Mouse (Mus musculus) liver, embryonic 13.5 days (tissue): ENCODE results near the gene Pdpk1. TPM values are rescaled to one million over a fixed set of nuclear protein-coding genes. Genes with fewer than 3 reads are reported as not detected.

Experiments
- ATAC-seq: fragments of 200-750 bp; cut with Nextera tagmentation; 2 replicates; pipeline ENCODE4 v1.8.0; 2017; ENCODE audit warnings: low read depth, mild to moderate bottlenecking, moderate number of reproducible peaks, moderate library complexity
- DNase-seq: peaks from one replicate; pipeline ENCODE4 v3.0.0; 2022
- H3K27ac ChIP-seq: fragments of 300-500 bp; sonication (generic); 2 replicates; pipeline ENCODE4 v1.5.1; 2015; ENCODE audit warnings: moderate library complexity, mild to moderate bottlenecking, inconsistent platforms
- H3K27me3 ChIP-seq: fragments of 300-500 bp; sonication (generic); 2 replicates; pipeline ENCODE4 v1.6.1; 2015; ENCODE audit warnings: mild to moderate bottlenecking, inconsistent platforms
- H3K36me3 ChIP-seq: fragments of 300-500 bp; sonication (generic); 2 replicates; pipeline ENCODE4 v1.6.1; 2015; ENCODE audit warnings: mild to moderate bottlenecking, inconsistent platforms
- H3K4me1 ChIP-seq: fragments of 300-500 bp; sonication (generic); replicated peaks from 2 replicates; pipeline ENCODE4 v1.6.1; 2015; ENCODE audit warnings: inconsistent platforms
- H3K4me2 ChIP-seq: fragments of 300-500 bp; sonication (generic); 2 replicates; pipeline ENCODE4 v1.6.1; 2015; ENCODE audit warnings: inconsistent platforms, mild to moderate bottlenecking, moderate library complexity
- H3K4me3 ChIP-seq: fragments of 300-500 bp; sonication (generic); replicated peaks from 2 replicates; pipeline ENCODE4 v1.5.1; 2015; ENCODE audit warnings: mild to moderate bottlenecking, inconsistent platforms
- H3K9ac ChIP-seq: fragments of 300-500 bp; sonication (generic); 2 replicates; pipeline ENCODE4 v1.6.1; 2015; ENCODE audit warnings: mild to moderate bottlenecking, inconsistent platforms
- H3K9me3 ChIP-seq: fragments of 300-500 bp; sonication (generic); replicated peaks from 2 replicates; pipeline ENCODE4 v1.6.1; 2016; ENCODE audit warnings: inconsistent platforms
- WGBS: fragments of 180-500 bp; shearing (Covaris S2); methylation state at CpG from one replicate; pipeline ENCODE4 v1.1.7; 2015; ENCODE audit not compliant: insufficient replicate concordance; 5-methylcytosine and 5-hydroxymethylcytosine counted together
- polyA plus RNA-seq: library from polyadenylated mRNA; unstranded; fragments of >200 nt; fragmentation: Nextera tagmentation; extraction: Ambion mirVana; gene quantifications from 2 replicates; pipeline ENCODE4 v1.2.1, GENCODE M21; 2015

Pdpk1 gene
- polyA plus RNA-seq, 1 experiment from 2014 or later = 26.8 TPM

- DNase-seq = no peak
- 69% methylated on average over 4 of the region's 4 CpGs for WGBS
Observed at GRCm38 (mm10) chr17:24062459-24063155, 88.1 kb downstream of the Pdpk1 start.

GRCm38 (mm10) chr17:24057730-24058245, 92.9 kb downstream of the Pdpk1 start:
- no peak for DNase-seq
- ATAC-seq = no peak
- H3K36me3 ChIP-seq = peaks cover 78% of the 10 kb centered on the region
- no peak overlapping the region for H3K9ac ChIP-seq
- no peak overlapping the region for H3K4me2 ChIP-seq
- no peaks in the 10 kb centered on the region for H3K27me3 ChIP-seq
- H3K4me3 ChIP-seq = no peak overlapping the region
- no peak overlapping the region for H3K27ac ChIP-seq
- WGBS = 79% methylated on average over 5 of the region's 5 CpGs
- H3K4me1 ChIP-seq = no peaks in the 10 kb centered on the region; the same call in 1 of the 2 replicates
- H3K9me3 ChIP-seq = no peaks in the 10 kb centered on the region

More at GRCm38 (mm10) chr17:24062459-24063155, 88.1 kb downstream of the Pdpk1 start:
- Histone ChIP-seq H3K4me3 (no peak overlapping the region), H3K36me3 (peaks cover 33% of the 10 kb centered on the region), H3K9ac (no peak overlapping the region), H3K27me3 (no peaks in the 10 kb centered on the region), H3K4me2 (no peak overlapping the region), H3K27ac (no peak overlapping the region), H3K9me3 (no peaks in the 10 kb centered on the region), H3K4me1 (peaks cover 3% of the 10 kb centered on the region; the same call in 1 of the 2 replicates)
- no peak for ATAC-seq

DNA sequence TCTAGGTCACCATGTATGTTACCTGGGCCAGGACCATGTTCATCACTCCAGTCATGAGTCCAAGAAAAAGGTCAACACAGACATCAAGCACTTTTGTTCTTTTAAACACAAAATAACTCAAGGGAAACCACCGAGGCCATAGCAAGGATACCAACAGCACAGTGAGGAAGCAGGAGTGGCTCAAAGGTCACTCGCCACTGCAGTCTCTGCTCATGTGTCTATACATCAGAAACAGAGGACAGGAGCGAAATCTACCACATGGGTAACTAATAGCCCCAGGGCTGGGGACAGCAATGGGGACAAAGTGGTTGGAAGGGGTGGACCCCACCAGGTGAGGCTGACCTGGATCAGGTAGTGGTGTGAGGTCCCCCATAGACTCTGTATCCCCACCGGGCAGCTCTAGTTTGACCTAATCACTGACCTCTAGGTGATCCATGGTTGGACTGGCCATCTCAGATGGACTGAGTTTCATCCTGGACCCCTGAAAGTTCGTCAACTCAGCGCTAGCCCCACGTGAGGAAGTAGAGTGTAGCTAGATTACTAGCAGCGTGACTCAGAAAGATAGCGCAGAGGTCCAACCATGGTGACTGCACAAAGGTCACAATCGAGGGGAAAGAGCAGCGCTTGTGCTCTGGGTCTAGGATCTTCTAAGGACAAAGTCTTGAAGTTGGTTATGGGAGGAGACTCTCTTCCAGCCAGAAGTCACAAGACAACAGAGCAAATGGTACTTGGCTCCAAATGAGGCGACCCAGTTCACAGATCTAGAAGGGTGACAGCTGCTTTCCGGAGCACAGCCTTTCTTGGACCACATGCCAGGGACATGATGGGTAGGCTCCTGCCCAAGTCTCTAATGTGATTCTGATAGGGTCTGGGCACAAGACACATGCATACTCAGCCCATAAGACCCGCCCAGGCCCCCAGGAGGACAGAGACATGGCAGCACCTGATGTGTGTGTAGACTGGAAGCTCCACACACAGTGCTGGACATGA, 93.8 kb downstream of the Pdpk1 start:
- H3K27ac ChIP-seq = no peak overlapping the region
- H3K27me3 ChIP-seq = no peaks in the 10 kb centered on the region

DNA sequence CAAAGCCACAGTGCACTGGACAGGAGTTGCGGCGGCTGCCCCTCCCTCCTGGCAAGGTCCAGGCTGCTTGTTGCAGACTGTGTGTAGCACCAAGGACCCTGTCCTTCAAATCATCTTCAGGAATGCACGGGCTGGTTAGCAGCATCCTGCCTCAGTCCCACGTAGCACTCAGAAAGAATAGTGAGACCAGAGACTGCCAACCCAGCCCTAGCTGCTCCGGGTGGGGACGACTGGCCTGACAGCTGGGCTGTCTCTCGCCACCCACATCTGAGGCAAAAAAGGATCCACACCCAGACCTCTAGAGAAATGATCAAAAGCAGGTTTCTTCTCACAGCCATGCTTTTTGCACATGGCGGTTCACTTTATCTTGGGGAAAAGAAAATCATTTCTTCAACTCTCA, 101.7 kb downstream of the Pdpk1 start:
- no peak for ATAC-seq
- H3K4me2 ChIP-seq = no peak overlapping the region
- 86% methylated on average over 8 of the region's 8 CpGs for WGBS

More for the DNA sequence above, 93.8 kb downstream of the Pdpk1 start:
- peaks cover 84% of the 10 kb centered on the region for H3K36me3 ChIP-seq
- H3K9ac ChIP-seq = no peak overlapping the region
- H3K4me2 ChIP-seq = no peak overlapping the region
- 80% methylated on average over 14 of the region's 14 CpGs for whole genome bisulfite sequencing
- H3K9me3 ChIP-seq = no peaks in the 10 kb centered on the region
- ATAC-seq (no peak), DNase-seq (no peak)
- no peaks in the 10 kb centered on the region; the same call in 1 of the 2 replicates for H3K4me1 ChIP-seq
- H3K4me3 ChIP-seq = no peak overlapping the region

DNA sequence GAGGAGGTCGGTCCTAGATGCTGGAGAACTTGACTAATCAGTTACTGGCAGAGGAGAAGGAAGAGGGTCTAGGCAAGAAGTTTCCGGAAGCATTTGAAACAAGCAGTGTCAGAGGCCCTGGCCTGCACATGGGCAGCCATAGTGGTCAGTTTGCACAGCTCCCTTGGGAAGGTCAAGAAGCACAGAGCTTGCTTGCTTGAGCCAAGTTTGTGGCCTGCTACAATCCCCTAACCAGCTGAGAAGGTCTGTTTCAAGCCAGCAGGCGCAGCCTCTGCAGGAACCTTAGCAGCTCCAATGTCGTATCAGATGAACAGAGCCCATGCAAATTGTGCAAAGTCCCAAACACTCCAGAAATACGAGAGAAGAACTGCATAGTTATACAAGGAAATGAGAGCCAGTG, 102.7 kb downstream of the Pdpk1 start:
- no peak overlapping the region for H3K9ac ChIP-seq
- no peak for DNase-seq
- no peak overlapping the region for H3K27ac ChIP-seq
- no peaks in the 10 kb centered on the region for H3K9me3 ChIP-seq
- no peak overlapping the region for H3K4me3 ChIP-seq
- ATAC-seq = no peak
- H3K4me1 ChIP-seq = no peaks in the 10 kb centered on the region
- peaks cover 54% of the 10 kb centered on the region for H3K36me3 ChIP-seq
- H3K27me3 ChIP-seq = no peaks in the 10 kb centered on the region
- WGBS = 71% methylated on average over 5 of the region's 5 CpGs
- H3K4me2 ChIP-seq = no peak overlapping the region

More for the DNA sequence above, 101.7 kb downstream of the Pdpk1 start:
- no peak overlapping the region for H3K9ac ChIP-seq
- no peaks in the 10 kb centered on the region for H3K9me3 ChIP-seq
- peaks cover 64% of the 10 kb centered on the region for H3K36me3 ChIP-seq
- no peaks in the 10 kb centered on the region for H3K4me1 ChIP-seq
- H3K27me3 ChIP-seq = no peaks in the 10 kb centered on the region
- DNase-seq = no peak
- no peak overlapping the region for H3K27ac ChIP-seq
- no peak overlapping the region for H3K4me3 ChIP-seq

DNA sequence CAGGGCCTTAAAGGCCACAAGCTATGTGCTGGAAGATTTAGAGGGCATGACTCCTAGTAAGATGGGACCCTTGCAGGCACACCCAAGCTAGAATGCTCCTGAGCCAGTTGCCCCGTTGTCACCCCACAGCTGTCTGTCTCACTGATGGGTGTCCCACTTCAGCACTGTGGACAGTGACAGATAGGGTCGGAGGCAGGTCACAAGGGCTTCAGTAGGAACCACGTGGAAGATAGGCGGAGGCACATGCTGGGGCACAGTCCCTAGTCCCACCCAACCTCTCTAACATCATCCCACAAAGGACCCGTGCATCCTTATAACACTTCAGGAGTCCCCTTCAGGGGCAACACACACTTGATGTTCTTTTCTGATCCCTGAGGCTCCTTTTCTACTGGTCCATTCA, 104.7 kb downstream of the Pdpk1 start:
- WGBS = 29% methylated on average over 5 of the region's 5 CpGs
- no peak for ATAC-seq
- Histone ChIP-seq H3K36me3 (peaks cover 37% of the 10 kb centered on the region), H3K9me3 (no peaks in the 10 kb centered on the region), H3K4me2 (no peak overlapping the region), H3K9ac (no peak overlapping the region), H3K27ac (no peak overlapping the region), H3K27me3 (no peaks in the 10 kb centered on the region), H3K4me3 (no peak overlapping the region), H3K4me1 (no peaks in the 10 kb centered on the region)
- no peak for DNase-seq

DNA sequence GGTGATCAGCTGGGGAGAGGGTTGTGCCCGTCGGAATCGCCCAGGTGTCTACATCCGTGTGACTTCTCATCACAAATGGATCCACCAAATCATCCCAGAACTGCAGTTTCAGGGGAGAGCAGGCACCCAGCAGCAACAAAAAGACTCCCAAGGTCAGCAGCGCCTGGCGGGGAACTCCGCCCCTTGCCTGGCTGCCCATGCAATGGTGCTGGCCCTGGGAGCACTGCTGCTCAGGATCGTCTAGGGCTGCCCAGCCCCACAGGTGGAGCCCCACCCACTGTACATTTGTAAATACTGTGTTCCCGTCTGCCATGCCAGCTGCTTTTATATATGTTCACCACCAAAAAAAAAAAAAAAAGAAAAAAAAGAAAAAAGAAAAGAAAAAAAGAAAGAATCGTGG, 105.1 kb downstream of the Pdpk1 start:
- Histone ChIP-seq H3K4me3 (no peak overlapping the region), H3K4me2 (no peak overlapping the region), H3K27me3 (no peaks in the 10 kb centered on the region), H3K4me1 (no peaks in the 10 kb centered on the region), H3K36me3 (peaks cover 33% of the 10 kb centered on the region), H3K27ac (no peak overlapping the region), H3K9ac (no peak overlapping the region), H3K9me3 (no peaks in the 10 kb centered on the region)
- ATAC-seq = no peak
- no peak for DNase-seq
- WGBS = 55% methylated on average over 10 of the region's 10 CpGs

- Histone ChIP-seq H3K36me3 (peaks cover 23% of the 10 kb centered on the region), H3K9me3 (no peaks in the 10 kb centered on the region), H3K4me3 (no peak overlapping the region), H3K4me1 (no peaks in the 10 kb centered on the region), H3K27ac (no peak overlapping the region), H3K27me3 (no peaks in the 10 kb centered on the region), H3K4me2 (no peak overlapping the region), H3K9ac (no peak overlapping the region)
- no peak for ATAC-seq
- 56% methylated on average over 5 of the region's 5 CpGs for WGBS
- DNase-seq = no peak
Observed at GRCm38 (mm10) chr17:24044482-24044881, 106.2 kb downstream of the Pdpk1 start.

- Histone ChIP-seq H3K27me3 (no peaks in the 10 kb centered on the region), H3K4me2 (no peak within 1 kb of the TSS), H3K9ac (no peak within 1 kb of the TSS), H3K4me3 (no peak within 1 kb of the TSS), H3K36me3 (no peaks in the 10 kb centered on the region), H3K9me3 (no peaks in the 10 kb centered on the region), H3K27ac (no peak within 1 kb of the TSS), H3K4me1 (no peaks in the 10 kb centered on the region)
- ATAC-seq = no peak
- WGBS = 30% methylated on average over 4 of the region's 4 CpGs
- DNase-seq = no peak
Observed at GRCm38 (mm10) chr17:24037844-24038243, 112.9 kb downstream of the Pdpk1 start, which contains the start of gene Prss27. Prss27 (plus strand) TSS chr17:24038144.

GRCm38 (mm10) chr17:24037360-24037759, 113.4 kb downstream of the Pdpk1 start:
- H3K27ac ChIP-seq = no peak overlapping the region
- no peak overlapping the region for H3K9ac ChIP-seq
- no peak overlapping the region for H3K4me3 ChIP-seq
- no peaks in the 10 kb centered on the region for H3K27me3 ChIP-seq
- WGBS = 31% methylated on average over 13 of the region's 13 CpGs
- H3K4me1 ChIP-seq = no peaks in the 10 kb centered on the region
- DNase-seq (no peak), ATAC-seq (no peak)
- no peaks in the 10 kb centered on the region for H3K9me3 ChIP-seq
- H3K36me3 ChIP-seq = no peaks in the 10 kb centered on the region
- H3K4me2 ChIP-seq = no peak overlapping the region

DNA sequence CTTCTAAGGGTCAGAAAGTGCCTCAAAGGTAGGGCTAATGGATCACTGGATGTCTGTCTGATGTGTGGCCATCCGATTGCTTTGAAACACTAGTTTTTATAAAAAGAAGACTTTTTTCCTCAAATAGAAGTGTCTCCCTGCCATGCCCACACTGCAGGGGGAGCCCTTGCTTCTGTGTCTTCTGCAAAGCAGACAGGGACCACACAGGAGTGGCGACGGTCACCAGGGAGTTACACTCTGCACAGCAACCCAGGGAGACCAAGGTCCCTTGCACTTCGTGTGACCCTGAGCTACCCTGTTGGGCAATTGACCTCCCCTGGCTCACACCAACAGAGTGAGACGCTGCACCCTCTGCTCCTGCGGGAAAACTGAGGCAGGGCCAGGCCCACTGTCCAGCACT, 113.8 kb downstream of the Pdpk1 start:
- Histone ChIP-seq H3K27ac (no peak overlapping the region), H3K4me2 (no peak overlapping the region), H3K27me3 (no peaks in the 10 kb centered on the region), H3K36me3 (no peaks in the 10 kb centered on the region), H3K4me1 (no peaks in the 10 kb centered on the region), H3K9me3 (no peaks in the 10 kb centered on the region), H3K4me3 (no peak overlapping the region), H3K9ac (no peak overlapping the region)
- ATAC-seq (no peak), DNase-seq (no peak)
- 35% methylated on average over 6 of the region's 6 CpGs for WGBS
